Mouse (Mus musculus): ENCODE measurements at regions not wholly inside any gene's neighbourhood (a gene's known extent, or its start where the extent isn't known, plus 50 kb on each side); places are given as distances from the start of the nearest gene placed in this dataset.
A peak's percentile ranks its signal among the peaks of the same experiment; 100 is the strongest.

- TF ChIP-seq CTCF (conservative IDR thresholded peaks at IDR 0.05; ENCODE audit: insufficient read depth, insufficient read length, low read depth, low read length) (peak; percentile 51), POLR2A (IDR thresholded peaks at IDR 0.05; ENCODE audit: low read depth, low read length) (no peak)
These were observed 610.9 kb downstream of the Ets1 start for GRCm38 (mm10) chr9:33246932-33247331.
